In genomic region chr4:35165947-35166346, GRCm38 (mm10) we compare ENCODE assay signal across 14 mouse cellular contexts. TPM values are rescaled to one million over a fixed set of nuclear protein-coding genes. Genes with fewer than 3 reads are reported as not detected.
A peak's percentile ranks its signal among the peaks of the same experiment; 100 is the strongest.
DNase-seq lines count a peak whose midpoint lies in the region; ATAC-seq and TF ChIP-seq lines count a peak whose summit lies in the region.
"Had no signal": no experiment of that assay in that cellular context is flagged by ENCODE, and none has a peak within 500 bp of the region (broad histone marks: within the 10 kb centered on the region; RNA-seq: fewer than 3 reads in every experiment).

No protein-coding gene starts in this region.

- H3K4me1 ChIP-seq in lung, postnatal 0 days (ENCODE audit: insufficient read depth, low read depth, low read length): peaks cover 9% of the 10 kb centered on the region; the same call in 1 of the 2 replicates
- H3K4me1 ChIP-seq in intestine, embryonic 15.5 days (replicated peaks): peaks cover 8% of the 10 kb centered on the region
- no peaks in the 10 kb centered on the region; the same call in 1 of the 2 replicates for H3K4me1 ChIP-seq in liver, embryonic 16.5 days (ENCODE audit: control insufficient read depth, low read depth, low read length)
- H3K4me1 ChIP-seq in forebrain, embryonic 12.5 days: no peaks in the 10 kb centered on the region
- no peaks in the 10 kb centered on the region for H3K4me1 ChIP-seq in midbrain, embryonic 15.5 days
- H3K4me1 ChIP-seq: hindbrain, embryonic 10.5 days had no signal

- H3K27me3 ChIP-seq in lung, postnatal 0 days (replicated peaks; ENCODE audit: insufficient read depth, low read length): no peaks in the 10 kb centered on the region
- no peaks in the 10 kb centered on the region for H3K27me3 ChIP-seq in intestine, embryonic 15.5 days (replicated peaks)
- H3K27me3 ChIP-seq in liver, embryonic 16.5 days (ENCODE audit: control insufficient read depth, insufficient read depth, low read depth, low read length): no peaks in the 10 kb centered on the region
- no peaks in the 10 kb centered on the region for H3K27me3 ChIP-seq in forebrain, embryonic 12.5 days
- H3K27me3 ChIP-seq in midbrain, embryonic 15.5 days (replicated peaks): no peaks in the 10 kb centered on the region

- no peak overlapping the region for H3K4me2 ChIP-seq in lung, postnatal 0 days (replicated peaks; ENCODE audit: low read depth, low read length)
- no peak overlapping the region for H3K4me2 ChIP-seq in intestine, embryonic 15.5 days (replicated peaks)
- no peak overlapping the region for H3K4me2 ChIP-seq in liver, embryonic 16.5 days (ENCODE audit: low read depth, low read length)
- H3K4me2 ChIP-seq in forebrain, embryonic 12.5 days: no peak overlapping the region
- H3K4me2 ChIP-seq in midbrain, embryonic 15.5 days: no peak overlapping the region

- no peaks in the 10 kb centered on the region for H3K36me3 ChIP-seq in lung, postnatal 0 days (ENCODE audit: insufficient read depth, low read length)
- no peaks in the 10 kb centered on the region for H3K36me3 ChIP-seq in intestine, embryonic 15.5 days
- no peaks in the 10 kb centered on the region for H3K36me3 ChIP-seq in liver, embryonic 16.5 days (ENCODE audit: control insufficient read depth, insufficient read depth)
- no peaks in the 10 kb centered on the region for H3K36me3 ChIP-seq in forebrain, embryonic 12.5 days (replicated peaks)
- H3K36me3 ChIP-seq in midbrain, embryonic 15.5 days (replicated peaks): no peaks in the 10 kb centered on the region
- H3K36me3 ChIP-seq: hindbrain, embryonic 10.5 days had no signal

- ATAC-seq in lung, postnatal 0 days: peak; percentile 65
- ATAC-seq in intestine, embryonic 15.5 days: peak; percentile 87
- peak; percentile 82 for ATAC-seq in liver, embryonic 16.5 days (ENCODE audit: low read depth)
- ATAC-seq in forebrain, embryonic 12.5 days (ENCODE audit: low FRiP score): no peak
- no peak for ATAC-seq in midbrain, embryonic 15.5 days (replicated peaks)

- H3K9me3 ChIP-seq in lung, postnatal 0 days (ENCODE audit: low read length): no peaks in the 10 kb centered on the region
- no peaks in the 10 kb centered on the region for H3K9me3 ChIP-seq in intestine, embryonic 15.5 days
- no peaks in the 10 kb centered on the region for H3K9me3 ChIP-seq in liver, embryonic 16.5 days (replicated peaks; ENCODE audit: control insufficient read depth, low read length)
- no peaks in the 10 kb centered on the region for H3K9me3 ChIP-seq in forebrain, embryonic 12.5 days
- H3K9me3 ChIP-seq in midbrain, embryonic 15.5 days: no peaks in the 10 kb centered on the region
- H3K9me3 ChIP-seq: hindbrain, embryonic 10.5 days had no signal

- no peak overlapping the region for H3K4me3 ChIP-seq in lung, postnatal 0 days (ENCODE audit: low read depth, low read length)
- H3K4me3 ChIP-seq in intestine, embryonic 15.5 days (replicated peaks): no peak overlapping the region
- H3K4me3 ChIP-seq in liver, embryonic 16.5 days (ENCODE audit: low read depth, low read length): no peak overlapping the region
- no peak overlapping the region for H3K4me3 ChIP-seq in forebrain, embryonic 12.5 days (replicated peaks)
- no peak overlapping the region for H3K4me3 ChIP-seq in midbrain, embryonic 15.5 days
- H3K4me3 ChIP-seq: hindbrain, embryonic 10.5 days; layer of hippocampus, adult 2 months had no signal

- DNase-seq in lung, postnatal 0 days (ENCODE audit: low spot score): peak; percentile 71
- DNase-seq in lung, postnatal 14 days: no peak
- peak; percentile 62 for DNase-seq in yolk sac, embryonic 10.5 days (ENCODE audit: low spot score)
- no peak for DNase-seq in spleen, postnatal 4 days (ENCODE audit: low spot score in 2 of 2)
- DNase-seq: cerebellum, postnatal 14 days; thymus, postnatal 14 days had no signal

- peak overlapping the region; percentile 70; the same call in 1 of the 2 replicates for H3K27ac ChIP-seq in lung, postnatal 0 days (ENCODE audit: low read length)
- no peak overlapping the region for H3K27ac ChIP-seq in intestine, embryonic 15.5 days
- no peak overlapping the region for H3K27ac ChIP-seq in liver, embryonic 16.5 days (ENCODE audit: low read length)
- H3K27ac ChIP-seq in forebrain, embryonic 12.5 days: no peak overlapping the region
- H3K27ac ChIP-seq in midbrain, embryonic 15.5 days: no peak overlapping the region
- H3K27ac ChIP-seq: hindbrain, embryonic 10.5 days; layer of hippocampus, adult 2 months had no signal

- WGBS in lung, postnatal 0 days: 56% methylated on average over 3 of the region's 3 CpGs
- WGBS in intestine, embryonic 15.5 days: 53% methylated on average over 3 of the region's 3 CpGs
- 29% methylated on average over 3 of the region's 3 CpGs for WGBS in liver, embryonic 16.5 days (ENCODE audit: insufficient replicate concordance)
- WGBS in forebrain, embryonic 12.5 days: 88% methylated on average over 3 of the region's 3 CpGs
- 85% methylated on average over 3 of the region's 3 CpGs for WGBS in midbrain, embryonic 15.5 days

- no peak for TF ChIP-seq CTCF in lung, postnatal 0 days (IDR thresholded peaks at IDR 0.05)

- H3K9ac ChIP-seq in lung, postnatal 0 days (replicated peaks; ENCODE audit: low read depth): no peak overlapping the region
- H3K9ac ChIP-seq in intestine, embryonic 15.5 days: no peak overlapping the region
- H3K9ac ChIP-seq in liver, embryonic 16.5 days (ENCODE audit: low read depth, low read length): no peak overlapping the region
- H3K9ac ChIP-seq in forebrain, embryonic 12.5 days: no peak overlapping the region
- no peak overlapping the region for H3K9ac ChIP-seq in midbrain, embryonic 15.5 days

- 0 out of 2 replicates have a peak, but pooled peaks have one; percentile 25 for TF ChIP-seq EP300 in lung, postnatal 0 days (IDR thresholded peaks at IDR 0.05)

RNA-seq across cellular contexts. Expression of gene Mob3b, which starts 8.7 kb away (rescaled TPM):
- 14.7 and 14.8 TPM in 2 replicates for polyA plus RNA-seq in lung, postnatal 0 days (2015; fragmentation: Nextera tagmentation; extraction: Ambion mirVana)
- 30.2 and 32.1 TPM in 2 replicates for polyA plus RNA-seq in intestine, embryonic 15.5 days (2015; fragmentation: Nextera tagmentation; extraction: Ambion mirVana)
- polyA plus RNA-seq in liver, embryonic 16.5 days (2015; fragmentation: Nextera tagmentation; extraction: Ambion mirVana): 9.6 and 10.2 TPM in 2 replicates
- polyA plus RNA-seq in forebrain, embryonic 12.5 days (2016; fragmentation: Nextera tagmentation; extraction: Ambion mirVana): 18.2 and 20.7 TPM in 2 replicates
- polyA plus RNA-seq in midbrain, embryonic 15.5 days (2015; fragmentation: Nextera tagmentation; extraction: Ambion mirVana): 5.6 and 5.8 TPM in 2 replicates

RNA-seq across cellular contexts. Expression of gene Ifnk, which starts 14.1 kb away (rescaled TPM):
- 0.16 and 0.18 TPM in 2 replicates for polyA plus RNA-seq in lung, postnatal 0 days (2015; fragmentation: Nextera tagmentation; extraction: Ambion mirVana)
- polyA plus RNA-seq in intestine, embryonic 15.5 days (2015; fragmentation: Nextera tagmentation; extraction: Ambion mirVana): 0.49 and 0.64 TPM in 2 replicates
- 0.14 and 0.27 TPM in 2 replicates for polyA plus RNA-seq in liver, embryonic 16.5 days (2015; fragmentation: Nextera tagmentation; extraction: Ambion mirVana)
- polyA plus RNA-seq in forebrain, embryonic 12.5 days (2016; fragmentation: Nextera tagmentation; extraction: Ambion mirVana): 0.35 and 0.41 TPM in 2 replicates
- polyA plus RNA-seq in midbrain, embryonic 15.5 days (2015; fragmentation: Nextera tagmentation; extraction: Ambion mirVana): not detected in 2 replicates
- polyA plus RNA-seq: limb, embryonic 11.5 days; midbrain, postnatal 0 days had no signal

Comparison
In these comparisons a context has a peak if more than half of its experiments do, and no peak if none do; other contexts are left out.
1. DNase-seq: peak in lung, postnatal 0 days (single experiment) and yolk sac, embryonic 10.5 days (single experiment); none in lung, postnatal 14 days (single experiment) and spleen, postnatal 4 days (0 of 2).
2. ATAC-seq: peak in lung, postnatal 0 days (single experiment), intestine, embryonic 15.5 days (single experiment) and liver, embryonic 16.5 days (single experiment); none in forebrain, embryonic 12.5 days (single experiment) and midbrain, embryonic 15.5 days (single experiment).